Mouse (Mus musculus) liver, embryonic 11.5 days (tissue): ENCODE measurements around the gene Gm37240. TPM values are rescaled to one million over a fixed set of nuclear protein-coding genes. Genes with fewer than 3 reads are reported as not detected.

Experiments used
- ATAC-seq: fragments of 200-750 bp; cut with Nextera tagmentation; replicated peaks from 2 replicates; pipeline ENCODE4 v1.8.0; 2017; ENCODE audit warnings: moderate number of reproducible peaks, mild to moderate bottlenecking, moderate TSS enrichment, moderate library complexity; ENCODE audit not compliant: low FRiP score
- DNase-seq: peaks from one replicate; pipeline ENCODE4 v3.0.0-alpha.2; 2017; ENCODE audit warnings: low spot score
- H3K27ac ChIP-seq: fragments of 300-500 bp; sonication (generic); 2 replicates; pipeline ENCODE4 v1.5.1; 2014; ENCODE audit warnings: mild to moderate bottlenecking, low read depth, low read length, control low read depth
- H3K27me3 ChIP-seq: fragments of 300-500 bp; sonication (generic); replicated peaks from 2 replicates; pipeline ENCODE4 v1.6.1; 2014; ENCODE audit warnings: low read length, mixed read lengths; ENCODE audit not compliant: control insufficient read depth, insufficient read depth
- H3K36me3 ChIP-seq: fragments of 300-500 bp; sonication (generic); 2 replicates; pipeline ENCODE4 v1.6.1; 2014; ENCODE audit warnings: mild to moderate bottlenecking, low read length, moderate library complexity, mixed read lengths; ENCODE audit not compliant: control insufficient read depth, insufficient read depth
- H3K4me1 ChIP-seq: fragments of 300-500 bp; sonication (generic); replicated peaks from 2 replicates; pipeline ENCODE4 v1.6.1; 2014; ENCODE audit warnings: low read length, mixed read lengths; ENCODE audit not compliant: control insufficient read depth, insufficient read depth
- H3K4me2 ChIP-seq: fragments of 300-500 bp; sonication (generic); 2 replicates; pipeline ENCODE4 v1.6.1; 2014; ENCODE audit warnings: mild to moderate bottlenecking, control low read depth, moderate library complexity
- H3K4me3 ChIP-seq: fragments of 300-500 bp; sonication (generic); 2 replicates; pipeline ENCODE4 v1.5.1; 2014; ENCODE audit warnings: low read depth, low read length, control low read depth
- H3K9ac ChIP-seq: fragments of 300-500 bp; sonication (generic); 2 replicates; pipeline ENCODE4 v1.6.1; 2014; ENCODE audit warnings: low read depth, low read length, control low read depth
- H3K9me3 ChIP-seq: fragments of 300-500 bp; sonication (generic); 2 replicates; pipeline ENCODE4 v1.6.1; 2016; ENCODE audit warnings: low read length, inconsistent platforms, mixed read lengths; ENCODE audit not compliant: control insufficient read depth
- WGBS: fragments of 180-500 bp; shearing (Covaris S2); extraction: QIAGEN DNeasy Blood & Tissue Kit; methylation state at CpG from one replicate; pipeline ENCODE4 v1.1.7; 2014; 5-methylcytosine and 5-hydroxymethylcytosine counted together
- polyA plus RNA-seq: library from polyadenylated mRNA; unstranded; fragments of >200 nt; fragmentation: Nextera tagmentation; extraction: Ambion mirVana; gene quantifications from 2 replicates; pipeline ENCODE4 v1.2.1, GENCODE M21; 2014

The Gm37240 gene
- polyA plus RNA-seq, 1 experiment from 2014 or later = 1.6 TPM

DNA sequence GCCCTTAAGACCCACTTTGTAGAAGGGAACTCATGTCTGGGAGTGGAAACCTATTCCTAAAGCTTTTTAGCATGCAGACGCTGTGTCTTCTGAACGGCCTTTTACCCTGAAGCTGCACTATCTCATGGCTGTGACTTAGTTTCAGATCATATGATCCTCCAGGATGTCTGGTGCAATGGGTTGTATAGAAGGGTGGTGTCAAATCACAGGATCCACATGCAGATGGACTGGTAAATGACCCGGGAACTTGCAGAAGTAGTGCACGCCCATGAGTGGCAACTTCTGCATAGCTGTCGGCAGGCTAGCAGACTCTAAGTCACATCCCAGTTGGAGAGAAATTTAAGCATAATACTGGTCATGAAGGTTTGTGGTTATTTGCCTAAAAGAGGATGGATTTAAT lies 1139.2 kb downstream of the Gm37240 start:
- H3K9ac ChIP-seq = no peak overlapping the region
- ATAC-seq (no peak), DNase-seq (no peak)
- no peaks in the 10 kb centered on the region for H3K9me3 ChIP-seq
- no peak overlapping the region for H3K4me3 ChIP-seq
- no peak overlapping the region for H3K4me2 ChIP-seq
- WGBS = 70% methylated on average over 5 of the region's 5 CpGs
- H3K27me3 ChIP-seq = peaks cover 13% of the 10 kb centered on the region
- H3K4me1 ChIP-seq = no peaks in the 10 kb centered on the region
- H3K27ac ChIP-seq = no peak overlapping the region
- H3K36me3 ChIP-seq = no peaks in the 10 kb centered on the region

DNA sequence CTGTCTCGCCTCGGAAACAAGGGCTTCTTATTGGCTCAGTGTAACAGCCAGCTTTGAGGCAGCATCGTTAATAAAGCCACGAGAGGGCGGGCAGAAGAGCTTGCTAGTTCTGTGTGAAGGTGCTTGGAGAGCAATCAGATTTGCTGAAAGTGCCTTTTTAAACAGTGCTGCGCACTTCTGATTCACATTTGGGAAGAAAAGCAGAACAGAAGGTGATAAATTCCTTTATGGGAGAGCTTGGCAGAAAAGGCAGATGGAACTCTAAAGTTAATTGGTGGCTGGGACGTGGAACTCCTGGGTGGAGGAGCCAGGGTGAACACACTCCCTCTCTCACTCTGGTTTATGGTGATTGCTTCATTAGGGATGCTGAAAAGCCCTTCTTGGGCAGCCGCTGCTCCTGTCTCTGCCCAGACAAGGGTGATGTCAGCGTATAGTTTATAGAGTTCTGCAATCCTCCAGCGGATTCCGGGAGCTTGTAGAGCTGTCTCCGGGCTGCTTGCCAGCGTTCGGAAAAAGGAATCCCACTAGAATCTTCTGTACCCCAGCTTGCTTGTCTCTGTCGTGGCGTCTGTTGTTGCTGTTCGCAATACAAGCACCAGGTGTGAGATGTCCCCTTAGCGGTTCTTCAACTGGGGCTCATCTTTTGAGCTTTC lies 1141.7 kb downstream of the Gm37240 start:
- H3K9ac ChIP-seq = no peak overlapping the region
- no peaks in the 10 kb centered on the region for H3K4me1 ChIP-seq
- DNase-seq (no peak), ATAC-seq (no peak)
- H3K4me3 ChIP-seq = no peak overlapping the region
- H3K9me3 ChIP-seq = no peaks in the 10 kb centered on the region
- peaks cover 13% of the 10 kb centered on the region for H3K27me3 ChIP-seq
- H3K4me2 ChIP-seq = no peak overlapping the region
- H3K36me3 ChIP-seq = no peaks in the 10 kb centered on the region
- WGBS = 62% methylated on average over 18 of the region's 18 CpGs
- H3K27ac ChIP-seq = no peak overlapping the region

DNA sequence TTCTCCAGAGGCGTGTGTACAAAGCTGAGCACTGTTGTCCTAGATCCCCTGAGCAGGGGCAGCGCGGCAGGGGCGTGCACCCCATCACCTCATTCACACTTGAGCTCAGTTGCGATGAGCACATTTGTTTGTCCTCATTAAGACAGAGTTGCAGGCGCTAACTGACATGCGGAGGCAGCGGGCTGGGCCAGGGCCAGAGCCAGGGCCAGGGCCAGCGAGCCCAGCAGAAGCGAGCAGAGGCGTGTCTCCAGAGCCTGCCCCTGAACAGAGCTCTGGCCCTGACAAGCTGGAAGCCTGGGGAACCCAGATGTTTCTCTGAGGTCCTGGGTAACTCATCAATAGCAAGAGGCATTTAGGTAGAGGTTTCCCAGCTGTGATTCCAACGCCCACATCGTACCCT lies 1142.6 kb downstream of the Gm37240 start:
- DNase-seq (no peak), ATAC-seq (no peak)
- Histone ChIP-seq H3K4me2 (no peak overlapping the region), H3K27me3 (peaks cover 13% of the 10 kb centered on the region), H3K4me1 (no peaks in the 10 kb centered on the region), H3K36me3 (no peaks in the 10 kb centered on the region), H3K27ac (no peak overlapping the region), H3K9me3 (no peaks in the 10 kb centered on the region), H3K9ac (no peak overlapping the region), H3K4me3 (no peak overlapping the region)
- WGBS = 59% methylated on average over 13 of the region's 13 CpGs

DNA sequence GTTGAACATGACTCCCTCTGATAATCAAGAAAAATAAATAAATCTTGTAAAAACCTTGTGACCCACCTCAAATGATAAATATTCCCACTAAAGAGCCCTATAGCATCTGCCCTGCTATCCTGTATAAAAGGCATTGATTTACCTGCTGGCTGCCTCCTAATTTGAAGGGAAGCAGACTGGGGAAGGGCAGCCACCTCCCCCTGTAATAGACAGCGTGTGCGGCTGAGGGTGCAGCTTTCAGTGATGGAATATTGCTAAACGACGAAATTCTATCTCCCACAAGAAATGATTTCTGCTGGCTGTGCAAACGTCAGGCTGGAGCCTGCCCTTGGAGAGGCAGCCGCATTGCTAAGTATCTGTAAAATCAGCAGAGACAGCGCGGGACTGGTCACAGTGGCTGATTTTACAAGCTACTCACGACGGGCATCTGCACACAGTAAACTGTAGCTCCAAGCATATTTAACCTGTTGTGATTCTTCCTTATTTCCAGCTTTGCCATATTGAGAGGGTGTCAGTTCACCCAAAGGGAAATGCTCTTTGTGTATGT lies 1147.2 kb downstream of the Gm37240 start:
- Histone ChIP-seq H3K4me1 (no peaks in the 10 kb centered on the region), H3K9ac (no peak overlapping the region), H3K4me2 (no peak overlapping the region), H3K36me3 (no peaks in the 10 kb centered on the region), H3K9me3 (no peaks in the 10 kb centered on the region), H3K27me3 (peaks cover 7% of the 10 kb centered on the region), H3K27ac (no peak overlapping the region), H3K4me3 (no peak overlapping the region)
- ATAC-seq = no peak
- WGBS = 63% methylated on average over 10 of the region's 10 CpGs
- DNase-seq = no peak

DNA sequence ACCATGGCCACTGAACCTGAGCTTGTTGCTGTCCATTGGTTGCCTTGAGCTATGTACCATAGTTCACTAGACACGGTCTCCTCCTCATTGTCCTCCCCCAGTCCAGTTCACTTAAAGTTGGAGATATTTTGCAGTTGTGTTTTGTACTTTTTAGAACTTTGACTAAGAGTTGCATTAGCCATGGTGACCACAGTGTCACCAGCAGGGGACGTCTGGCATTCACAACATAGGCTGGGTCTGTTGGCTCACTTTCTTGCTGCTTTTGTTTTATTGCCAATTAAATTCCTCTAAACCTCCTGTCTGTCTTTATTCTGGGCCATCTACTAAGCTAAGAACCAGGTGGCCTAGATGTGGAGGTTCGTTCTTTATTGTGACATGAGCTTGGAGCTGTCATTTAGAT lies 1150.2 kb downstream of the Gm37240 start:
- H3K9me3 ChIP-seq = no peaks in the 10 kb centered on the region
- DNase-seq (no peak), ATAC-seq (no peak)
- H3K27me3 ChIP-seq = peaks cover 7% of the 10 kb centered on the region
- no peaks in the 10 kb centered on the region for H3K36me3 ChIP-seq
- H3K4me1 ChIP-seq = 0 out of 2 replicates have a peak, but pooled peaks cover under 1% of the 10 kb centered on the region
- H3K27ac ChIP-seq = no peak overlapping the region
- WGBS = 78% methylated on average over 3 of the region's 3 CpGs
- no peak overlapping the region for H3K4me2 ChIP-seq
- no peak overlapping the region for H3K4me3 ChIP-seq
- H3K9ac ChIP-seq = no peak overlapping the region

DNA sequence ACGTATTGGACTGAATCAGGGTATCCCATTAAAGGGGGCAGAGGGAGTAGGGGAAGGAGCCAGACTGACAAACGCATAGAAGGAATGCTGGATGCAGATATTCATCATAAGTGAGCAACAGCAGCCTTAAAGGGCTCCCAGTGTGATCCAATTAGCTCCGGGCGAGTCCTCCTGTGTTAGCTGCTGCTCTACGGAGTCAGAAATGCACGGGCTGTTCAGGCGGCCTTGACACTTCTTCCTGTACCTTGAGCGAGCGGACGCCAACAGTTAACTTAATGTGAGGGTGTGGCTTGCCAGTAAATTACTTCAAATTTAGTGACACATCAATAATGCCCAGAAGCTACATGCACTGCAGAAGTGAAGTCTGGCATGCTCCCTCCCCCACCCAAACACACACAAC lies 1151.6 kb downstream of the Gm37240 start:
- Histone ChIP-seq H3K27ac (no peak overlapping the region), H3K27me3 (peaks cover 12% of the 10 kb centered on the region), H3K4me2 (no peak overlapping the region), H3K9me3 (no peaks in the 10 kb centered on the region), H3K4me3 (no peak overlapping the region), H3K9ac (no peak overlapping the region), H3K4me1 (peaks cover 5% of the 10 kb centered on the region; the same call in 1 of the 2 replicates), H3K36me3 (no peaks in the 10 kb centered on the region)
- no peak for ATAC-seq
- no peak for DNase-seq
- 74% methylated on average over 10 of the region's 10 CpGs for WGBS

DNA sequence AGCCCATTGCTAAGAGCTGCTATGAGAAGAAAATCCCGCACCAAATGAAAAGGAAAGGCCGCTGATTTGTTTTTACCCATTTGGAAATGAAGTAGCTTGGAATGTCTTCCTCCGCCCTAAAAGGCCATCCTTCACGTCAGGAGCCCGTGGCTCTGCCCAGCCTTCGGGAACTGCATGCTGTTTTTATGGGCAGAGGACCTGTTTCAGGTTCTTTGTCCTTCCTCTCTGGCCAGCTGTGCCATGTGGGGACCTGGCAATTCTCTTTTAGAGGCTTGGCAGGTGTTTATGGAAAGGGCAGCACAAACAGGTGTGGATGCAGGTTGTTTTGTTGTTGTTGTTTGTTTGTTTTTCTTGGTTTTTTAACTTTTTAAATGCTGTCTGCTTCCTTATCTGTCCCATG lies 1154.8 kb downstream of the Gm37240 start:
- H3K27ac ChIP-seq = no peak overlapping the region
- peak overlapping the region; percentile 52 for H3K4me2 ChIP-seq
- no peaks in the 10 kb centered on the region for H3K36me3 ChIP-seq
- peaks cover 13% of the 10 kb centered on the region for H3K27me3 ChIP-seq
- no peaks in the 10 kb centered on the region for H3K9me3 ChIP-seq
- no peak overlapping the region for H3K9ac ChIP-seq
- DNase-seq (no peak), ATAC-seq (no peak)
- H3K4me1 ChIP-seq = peaks cover 5% of the 10 kb centered on the region; the same call in 1 of the 2 replicates
- WGBS = 20% methylated on average over 6 of the region's 6 CpGs
- no peak overlapping the region; the same call in 1 of the 2 replicates for H3K4me3 ChIP-seq

DNA sequence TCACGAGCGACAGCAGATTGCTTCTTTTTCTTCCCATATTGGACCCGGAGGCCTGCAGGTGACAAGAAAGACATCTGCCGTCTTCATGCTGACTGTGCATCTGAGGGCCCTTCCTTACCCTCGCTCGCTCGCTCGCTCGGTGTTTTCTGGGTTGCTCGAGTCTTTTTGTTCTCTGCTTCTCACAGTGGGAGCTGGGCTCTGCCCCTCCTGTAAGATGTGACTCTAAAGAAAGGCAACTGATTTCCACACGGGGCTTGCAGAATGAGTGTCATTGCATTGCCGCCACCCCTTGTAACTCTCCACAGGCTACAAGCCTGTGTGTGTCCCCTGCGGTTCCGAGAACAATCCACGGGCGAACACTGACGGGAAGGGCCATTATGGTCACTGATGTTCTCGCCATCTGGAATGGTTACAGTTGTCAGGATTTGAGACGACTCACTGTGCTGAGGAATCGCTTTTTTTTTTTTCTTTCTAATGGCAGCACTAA lies 1155.3 kb downstream of the Gm37240 start:
- no peak for ATAC-seq
- no peaks in the 10 kb centered on the region for H3K9me3 ChIP-seq
- H3K9ac ChIP-seq = no peak overlapping the region
- H3K4me2 ChIP-seq = peak overlapping the region; percentile 52
- peaks cover 5% of the 10 kb centered on the region; the same call in 1 of the 2 replicates for H3K4me1 ChIP-seq
- peaks cover 13% of the 10 kb centered on the region for H3K27me3 ChIP-seq
- DNase-seq = no peak
- WGBS = 12% methylated on average over 20 of the region's 20 CpGs
- no peak overlapping the region for H3K27ac ChIP-seq
- H3K4me3 ChIP-seq = peak overlapping the region; percentile 4; the same call in 1 of the 2 replicates
- no peaks in the 10 kb centered on the region for H3K36me3 ChIP-seq
